Mouse (Mus musculus) B cell, adult 62 days (primary cell): ENCODE data around the gene Olfr330. TPM values are rescaled to one million over a fixed set of nuclear protein-coding genes. Genes with fewer than 3 reads are reported as not detected.

Experiments used
- total RNA-seq: library from RNA; stranded (reverse); gene quantifications from 4 replicates; pipeline ENCODE4 v1.2.4, GENCODE M21; 2023

Olfr330 gene
- not detected in 4 replicates for total RNA-seq

DNA sequence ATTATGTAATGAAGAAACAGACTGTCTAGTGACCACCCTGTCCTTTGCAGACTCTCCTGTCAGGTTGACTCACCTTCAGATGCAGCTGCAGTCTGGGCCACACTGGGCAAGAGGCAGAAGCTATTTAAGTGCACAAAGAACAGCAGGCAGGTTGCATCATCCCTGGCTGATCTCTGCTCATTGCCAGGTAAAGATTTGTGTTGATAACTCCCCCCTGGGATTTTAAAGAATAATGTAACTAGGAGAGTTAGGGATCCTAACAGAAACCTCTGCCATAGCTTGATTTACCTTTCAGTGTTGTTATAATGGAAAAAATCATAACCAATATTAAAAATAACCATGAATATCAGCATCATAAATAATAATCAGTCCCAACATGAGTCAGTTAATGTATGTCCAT is at the start of gene Olfr330:
Gene Olfr330, minus strand, starts transcription at position 101 of the 400 bp plus-strand sequence.

DNA sequence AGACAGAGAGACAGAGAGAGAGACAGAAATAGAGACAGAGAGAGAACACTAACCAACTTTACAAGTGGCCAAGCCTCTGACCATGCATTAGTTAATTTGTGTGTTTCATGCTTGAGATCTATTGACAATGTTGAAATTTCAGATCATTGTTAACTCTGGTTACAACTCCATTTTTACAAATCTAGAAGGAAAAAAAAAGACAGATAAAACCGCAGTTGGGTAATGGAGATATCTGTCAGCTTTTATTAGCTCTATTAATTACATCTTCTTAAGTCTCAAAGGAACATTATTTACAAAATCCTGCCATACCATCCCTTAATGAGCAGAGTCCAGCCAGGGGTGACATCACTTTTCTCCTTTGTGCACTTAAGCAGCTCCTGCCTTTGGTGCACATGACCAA is 42.8 kb upstream of the Olfr330 start, which contains the start of gene Olfr325:
Gene Olfr325, plus strand, starts transcription at position 301 of the 400 bp plus-strand sequence.

DNA sequence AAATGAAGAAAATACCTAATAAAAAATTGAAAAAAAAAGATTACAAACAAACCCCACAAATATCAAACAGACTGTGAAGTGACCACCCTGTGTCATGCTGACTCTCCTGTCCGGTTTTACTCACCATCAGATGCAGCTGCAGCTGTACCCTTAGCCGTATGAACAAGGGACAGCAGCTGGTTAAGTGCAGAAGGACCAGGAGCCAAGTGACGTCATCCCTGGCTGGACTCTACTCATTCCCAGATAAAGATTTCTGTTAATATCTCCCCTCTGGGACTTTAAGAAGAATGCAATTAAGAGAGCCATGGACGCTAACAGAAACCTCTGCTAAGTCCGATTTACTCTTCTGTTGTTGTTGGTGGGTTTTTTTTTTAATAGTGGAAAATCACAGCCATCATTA is 35.8 kb upstream of the Olfr330 start, which contains the start of gene Olfr224:
Gene Olfr224, minus strand, starts transcription at position 149 of the 400 bp plus-strand sequence.

DNA sequence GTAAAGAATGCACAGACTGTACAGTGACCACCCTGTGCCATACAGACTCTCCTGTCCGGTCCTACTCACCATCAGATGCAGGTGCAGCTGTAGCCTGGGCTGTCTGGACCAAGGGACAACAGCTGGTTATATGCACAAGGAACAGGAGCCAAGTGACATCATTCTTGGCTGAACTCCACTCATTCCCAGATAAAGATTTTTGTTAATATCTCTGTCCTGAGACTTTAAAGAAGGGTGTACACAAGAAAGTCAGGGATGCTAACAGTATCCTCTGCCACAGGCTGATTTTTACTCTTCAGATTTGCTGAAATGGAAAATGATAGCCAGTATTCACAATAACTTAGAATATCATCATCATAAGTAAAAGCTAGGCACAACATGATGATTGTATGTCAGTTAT is 20.9 kb upstream of the Olfr330 start, which contains the start of gene Olfr328:
Gene Olfr328, minus strand, starts transcription at position 101 of the 400 bp plus-strand sequence.

DNA sequence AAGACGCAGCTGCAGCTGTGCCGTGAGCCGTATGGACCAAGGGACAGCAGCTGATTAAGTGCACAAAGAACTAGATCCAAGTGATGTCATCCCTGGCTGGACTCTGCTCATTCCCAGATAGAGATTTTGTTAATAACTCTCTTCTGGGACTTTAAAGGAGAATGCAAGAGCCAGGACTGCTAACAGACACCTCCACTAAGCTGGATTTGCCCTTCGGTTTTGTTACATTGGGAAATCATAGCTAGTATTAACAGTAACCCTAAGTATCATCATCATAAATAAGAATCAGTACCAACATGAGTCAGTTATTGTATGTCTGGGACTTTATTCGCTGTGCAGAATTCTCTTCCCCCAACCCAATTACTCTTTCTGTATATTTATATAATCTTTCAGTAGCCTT is 11.7 kb upstream of the Olfr330 start, which contains the start of gene Olfr329-ps:
Gene Olfr329-ps, minus strand, starts transcription at position 101 of the 400 bp plus-strand sequence.

DNA sequence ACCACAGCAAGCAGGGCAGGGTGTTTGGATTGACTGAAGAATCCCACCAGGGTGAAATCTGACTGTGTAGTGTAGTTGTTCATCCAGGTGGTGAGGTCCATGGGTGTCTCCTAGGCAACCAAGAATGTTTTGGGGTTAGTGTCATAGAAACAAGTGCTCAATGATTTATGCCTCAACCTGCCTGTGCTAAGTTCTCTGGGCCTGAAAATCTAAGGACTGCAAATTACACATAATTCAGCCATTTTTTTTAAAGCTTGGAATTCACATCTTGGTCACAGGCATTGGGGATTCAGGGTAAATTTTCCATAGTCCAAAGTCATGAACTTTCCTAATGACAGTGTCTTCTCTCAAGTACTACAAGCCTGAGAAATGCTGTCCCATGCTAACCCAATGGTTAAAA is 32.2 kb downstream of the Olfr330 start, which contains the start of gene Olfr331:
Gene Olfr331, minus strand, starts transcription at position 101 of the 400 bp plus-strand sequence.

DNA sequence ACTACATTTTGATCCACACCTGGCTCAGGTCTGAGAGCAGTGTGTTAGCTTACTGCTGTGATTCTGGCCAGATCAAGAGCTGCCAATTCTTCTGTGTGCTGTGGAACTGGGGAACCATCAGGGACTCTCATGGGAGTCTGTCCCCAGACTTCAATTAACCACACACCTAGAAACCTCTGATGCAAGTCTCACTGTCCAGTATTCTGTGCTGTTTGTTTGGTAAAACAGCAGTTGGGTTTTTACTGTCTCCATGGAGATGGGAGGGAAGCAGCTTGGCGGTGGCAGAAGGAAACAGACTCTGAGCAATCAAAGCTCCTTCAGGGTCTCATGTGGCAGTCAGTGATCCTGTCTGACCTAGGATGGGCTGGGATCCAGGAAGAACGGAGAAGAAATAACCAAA is 42.2 kb downstream of the Olfr330 start, which contains the start of gene Olfr332:
Gene Olfr332, minus strand, starts transcription at position 101 of the 400 bp plus-strand sequence.

Other genes with a start within 250 kb of the Olfr330 start
- 28.3 to 34.6 TPM (median 29.4 TPM) in 4 replicates for gene Zfp692, start 227.8 kb downstream of the Olfr330 start, total RNA-seq
- gene Zfp672, start 204.5 kb downstream of the Olfr330 start, total RNA-seq = 30.6 to 35.1 TPM (median 33.0 TPM) in 4 replicates
- gene Sh3bp5l, start 204.1 kb downstream of the Olfr330 start, total RNA-seq = 21.8 to 27.3 TPM (median 23.7 TPM) in 4 replicates
- gene Lypd8, start 155.8 kb downstream of the Olfr330 start, total RNA-seq = not detected in 4 replicates
- gene 1810065E05Rik, start 113.7 kb downstream of the Olfr330 start, total RNA-seq = not detected in 4 replicates
- gene Gm12253, start 102.3 kb downstream of the Olfr330 start, total RNA-seq = not detected in 4 replicates
- not detected in 4 replicates for gene Lypd9, start 81.9 kb downstream of the Olfr330 start, total RNA-seq
- not detected in 4 replicates for gene Olfr30, start 72.6 kb downstream of the Olfr330 start, total RNA-seq
- not detected in 4 replicates for gene Olfr332, start 42.3 kb downstream of the Olfr330 start, total RNA-seq
- gene Olfr331, start 32.3 kb downstream of the Olfr330 start, total RNA-seq = not detected in 4 replicates
- gene Olfr329-ps, start 11.6 kb upstream of the Olfr330 start, total RNA-seq = not detected in 4 replicates
- 0.18 to 0.48 TPM (median 0.25 TPM) in 4 replicates for gene Olfr328, start 20.8 kb upstream of the Olfr330 start, total RNA-seq
- gene Olfr224, start 35.7 kb upstream of the Olfr330 start, total RNA-seq = not detected in 4 replicates
- not detected in 4 replicates for gene Olfr325, start 42.9 kb upstream of the Olfr330 start, total RNA-seq
- not detected in 4 replicates for gene Olfr324, start 60.3 kb upstream of the Olfr330 start, total RNA-seq
- not detected in 4 replicates for gene 2210407C18Rik, start 81.2 kb upstream of the Olfr330 start, total RNA-seq
- gene Olfr323, start 95.7 kb upstream of the Olfr330 start, total RNA-seq = not detected in 4 replicates
- not detected in 4 replicates for gene Trim58, start 105.6 kb upstream of the Olfr330 start, total RNA-seq
- not detected in 4 replicates for gene Olfr322, start 123.9 kb upstream of the Olfr330 start, total RNA-seq
- gene Olfr320, start 146.3 kb upstream of the Olfr330 start, total RNA-seq = not detected in 4 replicates
- gene Olfr319, start 164.3 kb upstream of the Olfr330 start, total RNA-seq = not detected in 4 replicates
- 0.41 to 1.1 TPM (median 0.60 TPM) in 4 replicates for gene Olfr318, start 189.2 kb upstream of the Olfr330 start, total RNA-seq
- not detected in 4 replicates for gene Olfr317, start 204.4 kb upstream of the Olfr330 start, total RNA-seq
- gene Olfr316, start 217.9 kb upstream of the Olfr330 start, total RNA-seq = not detected in 4 replicates
- gene Olfr315, start 238.4 kb upstream of the Olfr330 start, total RNA-seq = not detected in 4 replicates
- gene Olfr314, start 248.1 kb upstream of the Olfr330 start, total RNA-seq = 0.20 TPM in 1 of 4 replicates, not detected in the others